Mouse (Mus musculus): ENCODE results near the gene Ing5.

DNA sequence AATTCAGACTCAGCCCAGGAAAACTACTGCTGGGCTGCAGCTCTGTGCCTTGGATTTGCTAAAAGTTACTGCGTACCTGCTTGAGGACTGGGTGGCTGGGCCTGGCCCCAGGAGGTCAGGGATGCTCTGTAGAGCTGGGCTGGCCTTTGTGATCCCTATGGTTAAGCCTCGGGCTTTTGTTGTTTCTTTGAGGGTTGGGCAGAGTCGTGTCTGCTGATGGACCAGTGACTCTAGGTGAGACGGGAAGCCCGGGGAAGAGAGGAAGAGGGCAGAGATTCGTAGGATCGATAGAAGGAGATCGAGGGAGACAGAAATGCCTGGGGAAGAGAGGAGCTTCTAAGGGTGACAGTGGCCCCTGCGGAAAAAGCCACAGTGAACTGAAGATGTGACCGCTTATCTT is 20.8 kb downstream of the Ing5 start, which contains the start of gene D2hgdh:
- TF ChIP-seq CTCF (conservative IDR thresholded peaks at IDR 0.05; ENCODE audit: insufficient read depth, insufficient read length, low read depth, low read length) (no peak), POLR2A (IDR thresholded peaks at IDR 0.05; ENCODE audit: low read depth, low read length) (no peak)

Data from kidney, adult 2 months (tissue).